Mouse (Mus musculus): ENCODE results near the gene Irf2bpl. TPM values are rescaled to one million over a fixed set of nuclear protein-coding genes. Genes with fewer than 3 reads are reported as not detected.

Irf2bpl gene
- polyA plus RNA-seq, 1 experiment from 2014 or later: 41.4 TPM

- Histone ChIP-seq H3K27ac (ENCODE audit: low read depth, low read length) (peak overlapping the region; percentile 72), H3K4me3 (ENCODE audit: low read depth, low read length) (no peak overlapping the region), H3K9me3 (replicated peaks; ENCODE audit: control insufficient read depth, low read length) (no peaks in the 10 kb centered on the region), H3K4me2 (ENCODE audit: low read length) (no peak overlapping the region), H3K36me3 (ENCODE audit: control insufficient read depth, insufficient read depth, low read length) (no peaks in the 10 kb centered on the region), H3K9ac (ENCODE audit: low read length) (peak overlapping the region; percentile 29; the same call in 1 of the 2 replicates), H3K27me3 (replicated peaks; ENCODE audit: control insufficient read depth, insufficient read depth, low read length) (no peaks in the 10 kb centered on the region), H3K4me1 (ENCODE audit: control insufficient read depth, insufficient read depth, low read length) (peaks cover 20% of the 10 kb centered on the region)
- DNase-seq (ENCODE audit: low spot score) (no peak), ATAC-seq (no peak)
- WGBS: 86% methylated on average over 7 of the region's 7 CpGs
These were observed 32.4 kb upstream of the Irf2bpl start for GRCm38 (mm10) chr12:86916796-86917573.

GRCm38 (mm10) chr12:86915617-86916016, 31.0 kb upstream of the Irf2bpl start:
- no peaks in the 10 kb centered on the region for H3K36me3 ChIP-seq (ENCODE audit: control insufficient read depth, insufficient read depth, low read length)
- no peak overlapping the region for H3K4me2 ChIP-seq (ENCODE audit: low read length)
- no peak overlapping the region for H3K9ac ChIP-seq (ENCODE audit: low read length)
- DNase-seq (ENCODE audit: low spot score) (no peak), ATAC-seq (no peak)
- H3K27ac ChIP-seq (ENCODE audit: low read depth, low read length): no peak overlapping the region
- no peaks in the 10 kb centered on the region for H3K9me3 ChIP-seq (replicated peaks; ENCODE audit: control insufficient read depth, low read length)
- peaks cover 28% of the 10 kb centered on the region for H3K4me1 ChIP-seq (ENCODE audit: control insufficient read depth, insufficient read depth, low read length)
- WGBS: 69% methylated on average over 7 of the region's 7 CpGs
- no peak overlapping the region for H3K4me3 ChIP-seq (ENCODE audit: low read depth, low read length)
- no peaks in the 10 kb centered on the region for H3K27me3 ChIP-seq (replicated peaks; ENCODE audit: control insufficient read depth, insufficient read depth, low read length)

DNA sequence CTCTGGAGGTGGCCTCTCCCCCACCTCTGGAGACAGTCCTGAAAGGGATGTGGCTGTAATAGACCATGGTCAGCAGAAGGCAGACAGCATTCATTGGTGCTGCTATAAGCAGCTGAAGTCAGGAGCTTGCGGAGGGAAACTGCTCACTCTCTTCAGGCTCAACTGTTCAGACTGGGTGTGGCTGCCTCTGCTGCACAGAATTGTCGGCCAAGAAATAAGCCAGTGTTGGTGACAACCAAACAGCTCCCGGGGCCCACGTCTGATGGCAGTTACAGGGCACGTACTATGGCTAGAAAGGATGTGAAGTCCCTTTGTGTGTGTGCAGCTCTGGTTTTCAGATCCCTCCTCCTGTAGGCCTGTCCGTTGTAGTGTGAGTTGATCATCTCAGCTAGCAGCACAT, 30.2 kb upstream of the Irf2bpl start:
- H3K9ac ChIP-seq (ENCODE audit: low read length): peak overlapping the region; percentile 1; the same call in 1 of the 2 replicates
- no peak overlapping the region for H3K4me2 ChIP-seq (ENCODE audit: low read length)
- DNase-seq (ENCODE audit: low spot score): no peak
- 53% methylated on average over 6 of the region's 6 CpGs for WGBS
- H3K36me3 ChIP-seq (ENCODE audit: control insufficient read depth, insufficient read depth, low read length): no peaks in the 10 kb centered on the region
- no peaks in the 10 kb centered on the region for H3K27me3 ChIP-seq (replicated peaks; ENCODE audit: control insufficient read depth, insufficient read depth, low read length)
- H3K27ac ChIP-seq (ENCODE audit: low read depth, low read length): no peak overlapping the region
- H3K4me3 ChIP-seq (ENCODE audit: low read depth, low read length): no peak overlapping the region
- no peak for ATAC-seq
- no peaks in the 10 kb centered on the region for H3K9me3 ChIP-seq (replicated peaks; ENCODE audit: control insufficient read depth, low read length)
- H3K4me1 ChIP-seq (ENCODE audit: control insufficient read depth, insufficient read depth, low read length): peaks cover 32% of the 10 kb centered on the region

- no peak overlapping the region for H3K27ac ChIP-seq (ENCODE audit: low read depth, low read length)
- H3K36me3 ChIP-seq (ENCODE audit: control insufficient read depth, insufficient read depth, low read length): no peaks in the 10 kb centered on the region
- H3K4me3 ChIP-seq (ENCODE audit: low read depth, low read length): no peak overlapping the region
- no peak overlapping the region for H3K4me2 ChIP-seq (ENCODE audit: low read length)
- 70% methylated on average over 2 of the region's 2 CpGs for WGBS
- no peaks in the 10 kb centered on the region for H3K9me3 ChIP-seq (replicated peaks; ENCODE audit: control insufficient read depth, low read length)
- ATAC-seq: no peak
- H3K4me1 ChIP-seq (ENCODE audit: control insufficient read depth, insufficient read depth, low read length): peaks cover 32% of the 10 kb centered on the region
- no peak for DNase-seq (ENCODE audit: low spot score)
- H3K27me3 ChIP-seq (replicated peaks; ENCODE audit: control insufficient read depth, insufficient read depth, low read length): no peaks in the 10 kb centered on the region
- peak overlapping the region; percentile 1 for H3K9ac ChIP-seq (ENCODE audit: low read length)
These were observed 29.8 kb upstream of the Irf2bpl start for GRCm38 (mm10) chr12:86914351-86914750.

DNA sequence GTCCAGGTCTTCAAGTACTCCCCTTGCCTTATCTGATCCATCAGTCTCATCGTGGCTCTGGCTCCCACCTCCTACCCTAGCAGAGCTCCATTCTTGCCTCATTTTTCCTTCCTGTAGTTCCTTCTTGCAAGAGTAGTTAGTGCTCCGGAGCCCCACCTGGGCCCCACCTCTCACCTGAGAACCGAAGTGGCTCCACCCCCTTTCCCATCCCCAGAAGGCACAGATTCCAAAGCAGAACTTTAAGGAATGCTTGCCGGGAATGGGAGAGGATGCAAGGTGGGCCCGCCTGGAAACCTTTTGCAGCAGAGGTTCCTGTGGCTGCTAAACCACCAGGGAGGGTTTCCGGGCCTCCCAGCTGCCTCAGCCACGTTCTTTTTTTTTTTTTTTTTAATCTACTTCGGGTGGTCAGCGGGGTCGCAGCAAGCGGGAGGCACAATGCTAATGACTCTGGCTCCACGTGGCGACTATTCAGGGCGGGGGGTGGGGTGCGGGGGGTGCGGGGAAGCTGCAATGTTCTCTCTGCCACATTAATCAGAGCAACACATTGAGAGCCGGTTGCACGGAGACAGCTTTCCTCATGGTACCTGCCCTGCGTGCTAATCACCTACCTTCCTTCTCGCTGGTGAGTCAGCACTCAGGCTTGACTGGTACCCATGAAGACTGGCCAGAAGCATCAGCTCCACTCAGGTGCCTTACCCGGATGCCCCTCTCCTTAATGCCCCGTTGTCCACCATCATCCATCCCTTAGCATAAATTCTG, 27.9 kb upstream of the Irf2bpl start:
- DNase-seq (ENCODE audit: low spot score): no peak
- 8% methylated on average over 22 of the region's 22 CpGs for WGBS
- peak overlapping the region; percentile 2; the same call in 1 of the 2 replicates for H3K4me2 ChIP-seq (ENCODE audit: low read length)
- no peak for ATAC-seq
- peaks cover 25% of the 10 kb centered on the region for H3K4me1 ChIP-seq (ENCODE audit: control insufficient read depth, insufficient read depth, low read length)
- no peaks in the 10 kb centered on the region for H3K36me3 ChIP-seq (ENCODE audit: control insufficient read depth, insufficient read depth, low read length)
- no peak overlapping the region for H3K4me3 ChIP-seq (ENCODE audit: low read depth, low read length)
- H3K9ac ChIP-seq (ENCODE audit: low read length): peak overlapping the region; percentile 51; the same call in 1 of the 2 replicates
- H3K27ac ChIP-seq (ENCODE audit: low read depth, low read length): peak overlapping the region; percentile 97
- H3K27me3 ChIP-seq (replicated peaks; ENCODE audit: control insufficient read depth, insufficient read depth, low read length): no peaks in the 10 kb centered on the region
- H3K9me3 ChIP-seq (replicated peaks; ENCODE audit: control insufficient read depth, low read length): no peaks in the 10 kb centered on the region

DNA sequence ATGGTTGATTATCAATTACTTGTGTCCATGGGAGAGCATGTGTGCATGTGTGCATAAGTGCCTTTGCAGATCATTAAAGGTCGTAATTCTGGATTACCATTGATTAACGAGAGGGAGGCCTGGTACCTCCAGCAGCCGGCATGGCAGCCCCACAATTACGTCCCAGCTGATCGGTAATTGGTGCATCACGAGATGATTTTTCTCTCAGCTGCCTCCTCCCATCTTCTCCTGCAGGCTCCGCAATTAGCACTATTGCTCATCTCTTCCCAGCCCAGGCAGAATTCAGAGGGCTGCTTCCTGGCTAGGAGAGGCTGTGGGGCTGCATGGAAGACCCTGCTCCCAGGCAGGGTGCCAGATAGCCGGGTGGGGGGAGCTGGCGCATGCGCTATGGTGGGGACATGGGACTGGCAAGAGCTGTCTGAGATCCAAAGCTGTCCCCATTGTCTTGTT, 26.9 kb upstream of the Irf2bpl start:
- DNase-seq (ENCODE audit: low spot score) (peak; percentile 96), ATAC-seq (peak; percentile 94)
- H3K9me3 ChIP-seq (replicated peaks; ENCODE audit: control insufficient read depth, low read length): no peaks in the 10 kb centered on the region
- peaks cover 28% of the 10 kb centered on the region for H3K4me1 ChIP-seq (ENCODE audit: control insufficient read depth, insufficient read depth, low read length)
- H3K4me3 ChIP-seq (ENCODE audit: low read depth, low read length): no peak overlapping the region
- WGBS: 7% methylated on average over 10 of the region's 10 CpGs
- no peaks in the 10 kb centered on the region for H3K27me3 ChIP-seq (replicated peaks; ENCODE audit: control insufficient read depth, insufficient read depth, low read length)
- peak overlapping the region; percentile 97 for H3K27ac ChIP-seq (ENCODE audit: low read depth, low read length)
- no peaks in the 10 kb centered on the region for H3K36me3 ChIP-seq (ENCODE audit: control insufficient read depth, insufficient read depth, low read length)
- H3K9ac ChIP-seq (ENCODE audit: low read length): peak overlapping the region; percentile 33; the same call in 1 of the 2 replicates
- peak overlapping the region; percentile 2; the same call in 1 of the 2 replicates for H3K4me2 ChIP-seq (ENCODE audit: low read length)

GRCm38 (mm10) chr12:86906395-86906794, 21.8 kb upstream of the Irf2bpl start:
- no peak overlapping the region for H3K9ac ChIP-seq (ENCODE audit: low read length)
- DNase-seq (ENCODE audit: low spot score): peak; percentile 91
- no peak overlapping the region for H3K27ac ChIP-seq (ENCODE audit: low read depth, low read length)

DNA sequence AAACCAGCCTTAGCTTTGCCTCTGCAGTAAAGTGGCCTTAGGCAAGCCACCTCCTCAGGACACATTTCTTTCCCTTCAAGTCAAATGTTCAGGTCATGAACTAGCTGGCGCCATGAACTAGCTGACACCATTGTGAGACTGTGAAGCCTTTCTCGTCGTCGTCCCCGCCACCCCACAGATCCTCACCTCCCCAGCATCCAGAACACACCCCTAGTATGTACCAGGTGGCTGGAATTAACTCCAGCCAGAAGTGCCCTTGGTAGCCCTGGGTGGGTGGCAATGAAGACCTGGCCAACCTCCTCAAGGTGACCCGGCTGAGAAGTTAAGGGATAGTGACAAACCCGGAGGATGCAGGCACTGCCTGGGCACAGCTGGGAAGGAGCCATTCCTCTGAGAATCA, 21.3 kb upstream of the Irf2bpl start:
- ATAC-seq (peak; percentile 11; the same call in 1 of the 2 replicates), DNase-seq (ENCODE audit: low spot score) (no peak)
- Histone ChIP-seq H3K4me3 (ENCODE audit: low read depth, low read length) (no peak overlapping the region), H3K27me3 (replicated peaks; ENCODE audit: control insufficient read depth, insufficient read depth, low read length) (no peaks in the 10 kb centered on the region), H3K4me1 (ENCODE audit: control insufficient read depth, insufficient read depth, low read length) (peaks cover 15% of the 10 kb centered on the region), H3K27ac (ENCODE audit: low read depth, low read length) (no peak overlapping the region), H3K9ac (ENCODE audit: low read length) (no peak overlapping the region), H3K9me3 (replicated peaks; ENCODE audit: control insufficient read depth, low read length) (no peaks in the 10 kb centered on the region), H3K4me2 (ENCODE audit: low read length) (no peak overlapping the region), H3K36me3 (ENCODE audit: control insufficient read depth, insufficient read depth, low read length) (no peaks in the 10 kb centered on the region)
- WGBS: 73% methylated on average over 7 of the region's 7 CpGs

More at GRCm38 (mm10) chr12:86906395-86906794, 21.8 kb upstream of the Irf2bpl start:
- Histone ChIP-seq H3K4me1 (ENCODE audit: control insufficient read depth, insufficient read depth, low read length) (peaks cover 20% of the 10 kb centered on the region), H3K9me3 (replicated peaks; ENCODE audit: control insufficient read depth, low read length) (no peaks in the 10 kb centered on the region), H3K4me3 (ENCODE audit: low read depth, low read length) (no peak overlapping the region), H3K27me3 (replicated peaks; ENCODE audit: control insufficient read depth, insufficient read depth, low read length) (no peaks in the 10 kb centered on the region), H3K4me2 (ENCODE audit: low read length) (no peak overlapping the region; the same call in 1 of the 2 replicates), H3K36me3 (ENCODE audit: control insufficient read depth, insufficient read depth, low read length) (no peaks in the 10 kb centered on the region)
- ATAC-seq: peak; percentile 67
- WGBS: 4% methylated on average over 15 of the region's 15 CpGs

All from forebrain, embryonic 14.5 days (tissue).